Mouse (Mus musculus) activated CD4-positive, CD25-positive, alpha-beta regulatory T cell, adult 4 months (primary cell): ENCODE data around the gene Pkhd1. TPM values are rescaled to one million over a fixed set of nuclear protein-coding genes. Genes with fewer than 3 reads are reported as not detected.
"Not testable (repeated sequence)": the region's sequence is repeated elsewhere in the genome, so short reads cannot be mapped to it uniquely, and the experiment has no call there.

ENCODE experiments used
- ATAC-seq: one replicate; pipeline ENCODE4 v1.8.0; 2017
- polyA plus RNA-seq, 2 experiments: library from polyadenylated mRNA; unstranded; fragments of 100-300 nt; shearing (Covaris generic); gene quantifications; one replicate each; pipeline ENCODE4 v1.2.1; 2017

The Pkhd1 gene
- polyA plus RNA-seq, 2 experiments from 2014 or later: 0.49 TPM; not detected in 1

DNA sequence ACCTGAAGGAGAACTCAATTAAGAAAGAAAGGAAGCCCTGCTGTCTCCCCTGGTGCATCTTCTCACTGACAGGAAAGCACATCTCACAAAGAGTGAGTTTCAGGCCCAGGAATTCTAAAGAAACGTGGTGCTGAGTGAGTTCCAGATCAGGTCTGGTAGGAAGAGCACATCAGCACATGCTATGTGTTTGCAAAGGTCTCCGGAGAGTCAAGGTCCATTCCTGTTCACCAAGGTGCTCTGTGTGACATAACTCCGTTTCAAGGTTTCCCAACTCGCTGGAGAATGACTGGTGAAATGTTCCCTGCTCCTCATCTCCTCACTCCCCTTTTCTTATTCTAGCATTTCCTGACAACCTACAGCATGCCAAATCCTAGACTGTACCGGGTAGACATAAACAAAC, 357.5 kb downstream of the Pkhd1 start:
- ATAC-seq: no peak

DNA sequence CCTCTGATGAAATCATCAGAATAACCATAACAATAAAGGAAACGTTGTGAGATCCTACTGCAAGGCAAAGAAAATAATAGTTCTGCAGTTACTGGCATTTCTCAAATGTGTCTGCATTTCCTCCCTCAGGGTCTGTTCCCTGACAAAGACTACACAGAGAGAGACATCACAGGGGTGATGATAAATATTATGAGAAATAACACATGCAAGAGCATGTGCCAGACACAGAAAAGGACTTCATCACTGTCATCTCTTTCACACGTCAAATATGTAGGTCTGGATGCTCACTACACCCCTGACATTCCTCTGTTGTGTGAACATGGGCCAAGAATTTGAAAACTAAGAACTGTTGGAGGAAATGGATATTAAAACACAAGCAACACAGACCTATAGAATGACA, 369.7 kb downstream of the Pkhd1 start:
- ATAC-seq: no peak

DNA sequence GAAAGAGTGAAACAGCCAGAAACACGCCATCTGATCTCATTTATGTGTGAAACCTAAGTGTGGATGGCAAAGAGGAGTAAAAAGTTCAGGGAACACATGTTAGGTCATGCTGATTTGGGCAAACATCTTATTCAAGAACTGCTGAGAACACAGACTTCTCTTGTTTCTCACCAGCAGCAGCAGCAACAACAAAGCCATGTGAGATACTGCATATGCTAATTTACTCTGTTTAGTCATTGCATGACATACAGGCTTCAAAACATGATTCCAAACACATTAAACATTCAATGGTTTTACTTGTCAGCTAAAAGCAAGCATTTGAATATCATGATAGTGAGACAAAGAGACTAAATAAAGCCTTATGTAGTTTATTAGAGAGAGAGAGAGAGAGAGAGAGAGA, 401.2 kb downstream of the Pkhd1 start:
- ATAC-seq: no peak

DNA sequence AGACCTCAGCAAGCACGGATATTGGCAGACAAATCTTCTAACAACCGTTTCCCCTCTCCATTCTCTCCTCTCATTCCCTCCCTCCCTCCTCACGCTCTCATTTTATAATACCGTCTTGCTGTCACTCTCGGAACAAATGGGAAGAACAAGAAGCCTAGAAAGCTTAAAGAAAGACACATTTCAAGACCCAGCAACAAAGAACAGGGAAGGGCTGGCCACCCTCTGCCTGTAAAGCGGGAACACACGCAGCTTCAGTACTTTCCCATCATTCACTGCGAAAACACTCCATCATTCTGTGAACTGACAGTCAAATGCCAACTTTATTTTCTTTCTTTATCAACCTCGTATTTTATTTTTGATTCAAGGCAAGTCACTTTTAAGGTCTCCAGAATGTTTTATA, 427.4 kb downstream of the Pkhd1 start:
- no peak for ATAC-seq

DNA sequence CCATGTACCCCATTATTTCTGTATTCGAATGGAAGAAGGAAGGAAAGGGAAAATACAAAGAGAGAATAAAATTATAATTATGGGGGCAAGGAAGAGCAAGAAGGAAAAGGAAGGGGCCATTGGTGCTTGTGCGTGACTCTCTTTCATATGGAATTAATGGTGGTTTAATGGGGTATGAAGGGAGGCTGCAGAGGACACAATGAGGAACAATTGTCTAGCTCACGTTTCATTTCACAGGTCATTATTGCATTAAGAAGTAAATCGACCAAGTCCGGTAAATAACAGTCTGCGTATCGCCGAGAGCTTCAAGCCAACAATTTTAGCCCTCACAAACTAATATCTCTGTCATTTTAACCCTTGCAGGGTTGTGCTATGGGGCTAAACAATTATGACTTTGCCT, 437.7 kb downstream of the Pkhd1 start:
- no peak for ATAC-seq

DNA sequence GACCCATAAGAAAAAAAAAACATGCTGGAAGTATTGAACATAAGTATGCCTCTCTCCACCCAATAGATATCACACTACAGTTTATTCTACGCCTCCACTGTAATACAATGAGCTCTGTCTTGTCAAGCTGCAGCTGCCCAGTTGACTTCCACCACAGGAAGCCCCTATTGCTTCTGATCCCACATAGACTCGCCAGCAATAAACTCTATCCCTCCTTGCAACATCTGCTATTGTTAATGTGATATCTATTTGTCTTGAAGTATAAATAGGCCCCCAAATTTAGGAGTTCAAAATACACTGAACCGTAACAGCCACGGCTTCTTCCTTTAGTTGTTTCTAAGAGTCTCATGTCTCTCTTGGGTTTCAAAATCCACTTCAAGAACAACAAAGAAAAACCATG, 446.7 kb downstream of the Pkhd1 start:
- no peak for ATAC-seq

DNA sequence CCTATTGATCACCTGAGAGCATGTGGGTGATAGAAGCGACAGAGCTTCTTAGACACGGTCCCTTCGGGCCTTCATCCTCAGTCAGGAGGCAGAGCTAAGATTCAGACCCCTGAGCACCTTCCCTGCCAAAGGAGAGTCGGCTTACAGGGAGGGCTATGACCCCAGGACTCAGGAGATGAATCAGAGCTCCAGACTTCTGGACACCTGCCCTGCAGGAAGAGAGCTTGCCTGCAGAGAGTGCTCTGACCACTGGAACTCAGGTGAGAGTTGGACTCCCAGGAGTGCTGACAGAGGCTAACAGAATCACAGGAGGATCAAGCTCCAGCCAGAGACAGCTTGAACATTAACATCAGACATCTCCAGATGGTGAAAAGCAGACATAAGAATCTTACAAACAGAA, 467.2 kb downstream of the Pkhd1 start:
- not testable (repeated sequence) for ATAC-seq

DNA sequence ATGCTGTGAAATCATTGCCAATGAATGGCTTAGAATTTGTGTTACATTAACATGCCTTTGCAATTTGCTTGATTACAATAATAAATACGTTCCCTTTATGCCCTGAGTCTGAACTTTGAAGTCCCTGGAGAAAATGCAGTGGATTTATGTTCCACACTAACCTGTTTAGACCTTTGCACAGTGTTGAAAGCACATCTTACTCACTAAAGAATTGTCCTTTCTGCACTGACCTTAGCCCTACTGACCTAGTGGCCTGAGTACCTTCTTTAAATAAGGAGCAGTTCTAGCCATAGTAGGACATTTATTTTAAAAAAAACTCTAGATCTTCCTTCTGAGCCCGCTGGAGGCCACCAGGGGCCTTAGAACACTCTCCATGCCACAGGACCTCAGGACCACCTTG, 467.8 kb downstream of the Pkhd1 start:
- ATAC-seq: no peak

DNA sequence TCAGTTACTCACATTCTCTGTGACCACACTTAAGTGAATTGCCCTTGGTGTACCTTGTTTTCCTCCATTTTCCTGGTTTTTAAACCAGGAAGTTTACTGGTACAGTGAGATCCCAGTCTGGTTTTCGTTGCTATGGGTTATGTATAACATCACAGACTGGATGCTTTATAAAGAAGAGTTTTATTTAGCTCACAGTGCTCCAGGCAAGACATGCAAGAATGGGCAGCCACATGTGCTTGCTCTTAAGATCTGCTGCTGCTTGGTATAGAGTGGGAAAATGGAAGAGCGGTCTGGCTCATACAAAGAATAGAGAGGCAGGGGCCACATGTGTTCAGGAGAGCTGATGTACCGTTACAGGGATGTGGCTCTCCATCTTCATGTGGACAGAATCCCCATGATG, 481.7 kb downstream of the Pkhd1 start:
- ATAC-seq: no peak

DNA sequence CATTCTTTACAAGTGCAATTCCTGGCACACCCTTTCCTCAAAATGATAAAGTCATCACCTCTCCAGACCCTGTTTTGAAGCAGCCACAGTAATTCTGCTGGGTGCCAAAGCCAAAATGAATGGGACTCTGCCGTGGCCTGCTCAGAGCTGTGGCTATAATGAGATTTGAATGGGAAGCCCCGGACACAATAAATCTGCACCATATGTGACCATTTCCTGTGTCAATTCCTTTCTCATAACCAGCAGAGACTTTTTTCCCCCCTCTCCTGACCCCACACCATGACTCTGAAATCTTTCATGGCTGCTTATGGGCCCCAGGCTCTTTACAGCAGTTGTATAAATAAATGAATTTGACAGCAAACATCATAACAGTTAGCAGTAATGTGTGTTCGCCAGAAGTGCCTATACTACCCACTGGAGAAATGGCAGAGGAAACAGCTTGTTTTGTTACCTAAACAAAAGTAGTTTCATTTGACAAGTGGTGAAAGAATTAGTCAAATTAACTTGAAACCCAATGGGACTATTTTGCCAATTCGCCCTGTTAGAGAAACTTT, 482.7 kb downstream of the Pkhd1 start:
- no peak for ATAC-seq

DNA sequence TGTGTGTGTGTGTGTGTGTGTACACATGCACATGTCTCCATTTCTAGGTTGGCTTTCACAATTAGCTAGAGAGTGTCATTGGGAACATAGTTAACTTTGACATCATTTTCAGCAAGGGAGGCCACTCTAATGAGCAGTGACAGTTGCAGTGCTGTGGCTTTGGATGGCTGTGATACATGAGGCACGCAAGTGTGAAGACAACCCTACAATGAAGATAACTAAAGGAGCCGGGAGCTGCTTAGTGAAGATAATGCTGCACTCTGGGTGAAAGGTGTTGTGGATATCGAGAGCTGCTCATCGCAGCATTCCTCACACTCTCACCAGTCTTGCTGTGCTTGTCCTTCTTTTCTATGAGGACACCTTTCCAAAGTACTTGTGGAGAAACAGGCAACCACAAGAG, 484.2 kb downstream of the Pkhd1 start:
- no peak for ATAC-seq

DNA sequence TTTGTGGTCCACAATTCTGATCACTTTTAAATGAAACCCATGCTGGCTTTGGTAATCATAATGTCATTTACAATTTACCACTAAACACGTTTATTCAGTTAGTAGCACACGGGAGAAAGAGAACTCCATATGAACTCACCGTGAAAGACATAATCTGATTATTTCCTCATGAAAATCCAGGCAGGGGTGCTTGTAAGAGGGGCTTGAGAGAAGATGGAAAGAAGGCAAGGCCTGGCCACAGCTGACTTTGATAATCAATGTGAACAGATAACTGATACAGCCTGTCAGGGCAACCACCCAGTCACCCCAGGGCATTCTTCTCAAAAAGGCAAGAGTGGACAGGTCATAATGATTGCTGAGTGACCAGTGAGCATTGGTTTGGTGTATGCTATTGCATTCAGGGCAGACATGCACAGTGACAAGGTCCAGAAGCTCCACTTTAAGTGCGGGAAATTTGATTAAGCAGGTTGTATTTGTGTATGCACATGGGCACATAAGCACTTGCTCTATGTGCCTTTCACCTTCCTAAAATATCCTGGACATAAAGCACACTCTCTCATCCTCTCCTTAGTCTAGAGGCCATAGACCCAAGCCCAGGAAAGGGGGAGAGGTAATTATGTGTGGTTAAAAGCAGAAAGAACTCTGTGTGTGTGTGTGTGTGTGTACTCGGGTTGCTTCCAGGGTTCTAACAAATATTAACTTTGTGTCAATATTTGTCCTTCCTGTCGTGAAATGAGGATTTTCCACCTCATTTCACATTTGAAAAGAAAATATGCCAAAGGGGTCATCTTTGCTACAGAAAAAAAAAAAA, 485.9 kb downstream of the Pkhd1 start:
- no peak for ATAC-seq

DNA sequence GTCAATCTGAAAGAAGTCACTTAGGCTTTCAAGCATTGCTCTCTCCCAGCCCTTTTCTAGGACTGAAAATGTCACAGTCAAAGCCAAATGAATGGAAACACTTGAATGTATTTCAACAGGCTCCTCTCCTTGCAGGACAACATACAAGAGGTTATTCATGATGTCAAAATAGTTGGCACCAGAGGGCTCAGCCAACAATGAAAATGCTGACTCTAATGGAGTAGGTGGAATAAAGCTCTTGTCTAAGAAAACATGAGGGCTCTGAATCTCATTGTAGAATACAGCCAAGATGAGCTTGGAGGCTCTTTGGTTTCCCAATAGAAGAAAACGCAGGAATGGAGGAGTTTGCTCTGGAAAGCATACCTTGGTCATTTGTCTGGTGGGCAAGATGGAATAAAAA, 500.5 kb downstream of the Pkhd1 start:
- ATAC-seq: no peak

DNA sequence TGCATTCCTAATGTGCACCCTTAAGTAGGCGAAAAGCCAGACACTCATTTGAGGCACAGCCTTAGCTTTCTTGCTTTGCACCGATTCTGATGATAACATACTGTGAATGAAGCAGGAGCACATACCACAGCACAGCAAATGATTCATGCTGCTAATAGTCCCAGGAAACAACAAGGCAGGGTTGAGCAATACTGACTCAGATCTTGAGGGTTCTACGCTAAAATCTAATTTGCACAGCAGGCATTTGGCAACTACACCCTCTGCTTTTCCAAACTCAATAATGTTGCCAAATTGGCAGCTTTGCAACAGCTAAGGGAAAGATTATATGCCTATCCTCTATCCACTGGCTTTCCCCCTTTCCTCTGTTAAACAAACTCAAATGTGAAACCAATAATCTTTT, 548.1 kb downstream of the Pkhd1 start:
- ATAC-seq: no peak

DNA sequence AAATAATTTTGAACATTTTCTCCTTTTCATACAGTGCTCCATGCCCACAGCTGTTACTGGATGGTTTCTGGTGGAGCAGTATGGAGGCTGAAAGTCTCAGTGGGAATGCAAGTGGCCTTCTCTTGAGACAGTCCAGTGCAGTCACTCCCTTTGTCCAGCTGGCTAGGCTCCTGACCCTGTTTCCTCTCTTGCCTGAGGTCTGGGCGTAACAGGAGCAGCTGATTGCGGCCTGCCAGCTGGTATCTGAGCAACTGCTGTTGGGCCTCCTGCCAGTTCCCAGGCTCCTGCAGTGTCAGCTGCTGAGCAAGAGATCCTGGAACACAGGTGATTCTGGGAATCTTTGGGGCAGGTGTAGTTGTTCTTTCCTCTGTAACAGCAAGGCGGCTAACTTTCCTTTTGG, 559.6 kb downstream of the Pkhd1 start:
- ATAC-seq: no peak

DNA sequence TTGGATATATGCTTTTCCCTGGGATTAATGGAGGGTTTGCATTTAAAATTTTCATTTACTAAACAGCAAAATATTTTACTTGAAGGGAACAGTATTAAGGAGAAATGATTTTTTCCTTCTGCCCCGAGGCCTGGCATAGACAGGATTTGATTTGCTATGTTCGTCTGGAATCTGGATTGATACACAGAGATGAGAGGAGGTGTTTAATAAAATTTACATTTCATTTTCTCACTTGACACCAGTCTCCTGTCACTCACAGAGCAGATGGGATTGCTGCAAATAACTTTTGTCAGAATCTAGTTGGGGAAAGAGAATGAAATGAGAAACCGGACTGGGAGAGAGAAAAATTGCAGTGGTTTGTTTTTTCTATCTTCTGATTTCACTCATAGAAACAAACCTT, 578.5 kb downstream of the Pkhd1 start:
- no peak for ATAC-seq

DNA sequence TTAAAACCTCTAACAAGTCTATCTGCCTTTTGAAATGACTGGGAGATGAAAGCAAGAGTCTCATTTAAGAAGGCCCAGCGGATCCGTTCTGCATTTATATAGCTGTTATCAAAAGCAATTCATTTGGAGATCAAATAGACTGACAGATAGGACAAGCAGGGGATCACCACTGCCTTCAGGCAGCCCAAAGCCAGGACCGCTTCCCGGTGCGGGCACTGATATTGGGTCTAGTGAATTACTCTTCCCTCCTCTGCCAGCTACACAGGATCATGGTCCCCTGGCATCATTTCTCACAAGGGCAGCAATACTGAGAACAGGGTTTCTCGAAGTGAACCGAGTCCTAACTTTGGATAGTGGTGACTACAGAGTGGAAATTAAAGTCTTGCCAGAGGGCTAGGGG, 582.6 kb downstream of the Pkhd1 start:
- no peak for ATAC-seq

DNA sequence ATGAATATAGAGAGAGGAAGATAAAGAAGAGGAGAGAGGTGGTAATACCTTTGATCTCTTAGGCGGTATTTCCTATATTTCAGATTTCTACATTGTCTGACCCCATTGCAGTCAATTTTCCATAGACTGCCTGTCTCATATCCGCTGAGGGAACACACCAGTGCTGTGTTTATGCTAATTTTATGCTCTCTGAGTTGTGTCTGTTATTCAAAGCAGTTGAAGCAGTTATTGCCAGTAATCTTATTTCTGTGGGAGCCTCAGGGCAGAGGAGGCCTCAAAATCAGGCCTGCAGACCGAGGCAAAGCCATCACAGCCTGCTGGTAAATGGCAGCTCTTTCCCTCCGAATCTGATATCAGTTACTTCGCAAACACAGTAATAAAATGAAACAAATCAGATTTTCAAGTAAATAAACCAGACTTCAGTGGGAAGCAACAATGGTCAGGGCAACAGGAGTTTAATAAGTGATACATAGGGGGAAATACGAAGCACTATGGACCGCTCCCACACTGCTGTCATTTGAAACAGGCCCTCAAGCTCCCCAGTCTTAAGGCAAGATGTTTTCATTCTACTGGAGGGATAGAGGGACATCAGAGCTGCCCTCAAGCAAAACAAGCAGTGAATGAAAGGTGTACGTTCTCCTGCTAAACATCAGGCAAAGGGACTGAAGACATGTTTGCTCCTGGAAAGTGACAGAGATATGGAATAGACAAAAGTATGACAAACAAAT, 599.5 kb downstream of the Pkhd1 start:
- no peak for ATAC-seq

DNA sequence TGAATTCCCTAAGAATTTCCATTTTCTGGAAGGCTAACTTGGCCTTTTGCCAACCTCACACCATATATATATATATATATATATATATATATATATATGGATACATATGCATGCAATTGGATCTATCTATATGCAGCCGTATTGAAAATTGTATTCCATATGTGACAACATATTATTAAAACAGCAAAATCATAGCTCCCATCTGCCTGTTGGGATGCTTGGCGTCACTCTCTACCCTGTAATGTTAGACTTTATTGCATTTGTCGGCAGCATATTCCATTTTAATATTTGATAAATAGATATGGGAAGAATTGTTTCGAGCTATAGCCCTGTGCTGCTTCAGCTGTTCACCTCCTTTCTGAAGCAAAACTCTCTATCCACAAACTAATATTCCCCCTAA, 600.2 kb downstream of the Pkhd1 start:
- ATAC-seq: no peak

Other genes with a start within 250 kb of the Pkhd1 start
- not detected for gene Il17a, start 112.8 kb upstream of the Pkhd1 start, polyA plus RNA-seq
- gene Il17f, start 172.6 kb upstream of the Pkhd1 start, polyA plus RNA-seq: not detected
- gene Mcm3, start 202.2 kb upstream of the Pkhd1 start, polyA plus RNA-seq: 10 to 100 TPM; 61.0 to 98.8 TPM